Mouse (Mus musculus) liver, postnatal 0 days (tissue): ENCODE data around the gene B4galnt2. TPM values are rescaled to one million over a fixed set of nuclear protein-coding genes. Genes with fewer than 3 reads are reported as not detected.

ENCODE experiments used
- ATAC-seq: fragments of 200-750 bp; cut with Nextera tagmentation; 2 replicates; pipeline ENCODE4 v1.8.0; 2017; ENCODE audit warnings: mild to moderate bottlenecking, moderate library complexity
- DNase-seq: peaks from one replicate; pipeline ENCODE4 v3.0.0-alpha.2; 2016
- H3K27ac ChIP-seq: fragments of 300-500 bp; sonication (generic); 2 replicates; pipeline ENCODE4 v1.5.1; 2014; ENCODE audit warnings: antibody characterized with exemption, moderate library complexity, mild to moderate bottlenecking, low read depth
- H3K27me3 ChIP-seq: fragments of 300-500 bp; sonication (generic); 2 replicates; pipeline ENCODE4 v1.6.1; 2014; ENCODE audit warnings: low read length, control low read depth, mixed read lengths; ENCODE audit not compliant: insufficient read depth
- H3K36me3 ChIP-seq: fragments of 300-500 bp; sonication (generic); replicated peaks from 2 replicates; pipeline ENCODE4 v1.6.1; 2014; ENCODE audit warnings: mild to moderate bottlenecking, control low read depth, low read length, moderate library complexity, mixed read lengths; ENCODE audit not compliant: insufficient read depth
- H3K4me1 ChIP-seq: fragments of 300-500 bp; sonication (generic); 2 replicates; pipeline ENCODE4 v1.6.1; 2014; ENCODE audit warnings: antibody characterized with exemption, mild to moderate bottlenecking, control low read depth; ENCODE audit not compliant: insufficient read depth
- H3K4me2 ChIP-seq: fragments of 300-500 bp; sonication (generic); 2 replicates; pipeline ENCODE4 v1.6.1; 2014; ENCODE audit warnings: low read depth, mild to moderate bottlenecking, low read length, moderate library complexity, mixed read lengths
- H3K4me3 ChIP-seq: fragments of 300-500 bp; sonication (generic); 2 replicates; pipeline ENCODE4 v1.5.1; 2014; ENCODE audit warnings: low read depth, low read length
- H3K9ac ChIP-seq: fragments of 300-500 bp; sonication (generic); replicated peaks from 2 replicates; pipeline ENCODE4 v1.6.1; 2014; ENCODE audit warnings: mild to moderate bottlenecking, moderate library complexity
- H3K9me3 ChIP-seq: fragments of 300-500 bp; sonication (generic); 2 replicates; pipeline ENCODE4 v1.6.1; 2016; ENCODE audit warnings: mild to moderate bottlenecking, control low read depth, low read length, mixed read lengths
- CTCF ChIP-seq: sonication (generic); IDR thresholded peaks from 2 replicates; pipeline ENCODE4 v1.5.1; 2016; ENCODE audit warnings: antibody characterized with exemption, low read depth
- EP300 ChIP-seq: IDR thresholded peaks from 2 replicates; pipeline ENCODE4 v1.6.1; 2016; ENCODE audit warnings: antibody characterized with exemption, low read depth, mild to moderate bottlenecking
- WGBS: fragments of 180-500 bp; shearing (Covaris S2); extraction: QIAGEN DNeasy Blood & Tissue Kit; methylation state at CpG from one replicate; pipeline ENCODE4 v1.1.7; 2014; ENCODE audit not compliant: insufficient replicate concordance; 5-methylcytosine and 5-hydroxymethylcytosine counted together
- polyA plus RNA-seq: library from polyadenylated mRNA; unstranded; fragments of >200 nt; fragmentation: Nextera tagmentation; extraction: Ambion mirVana; gene quantifications from 2 replicates; pipeline ENCODE4 v1.2.1, GENCODE M21; 2015

The B4galnt2 gene
- polyA plus RNA-seq, 1 experiment from 2014 or later: 0.18 TPM

DNA sequence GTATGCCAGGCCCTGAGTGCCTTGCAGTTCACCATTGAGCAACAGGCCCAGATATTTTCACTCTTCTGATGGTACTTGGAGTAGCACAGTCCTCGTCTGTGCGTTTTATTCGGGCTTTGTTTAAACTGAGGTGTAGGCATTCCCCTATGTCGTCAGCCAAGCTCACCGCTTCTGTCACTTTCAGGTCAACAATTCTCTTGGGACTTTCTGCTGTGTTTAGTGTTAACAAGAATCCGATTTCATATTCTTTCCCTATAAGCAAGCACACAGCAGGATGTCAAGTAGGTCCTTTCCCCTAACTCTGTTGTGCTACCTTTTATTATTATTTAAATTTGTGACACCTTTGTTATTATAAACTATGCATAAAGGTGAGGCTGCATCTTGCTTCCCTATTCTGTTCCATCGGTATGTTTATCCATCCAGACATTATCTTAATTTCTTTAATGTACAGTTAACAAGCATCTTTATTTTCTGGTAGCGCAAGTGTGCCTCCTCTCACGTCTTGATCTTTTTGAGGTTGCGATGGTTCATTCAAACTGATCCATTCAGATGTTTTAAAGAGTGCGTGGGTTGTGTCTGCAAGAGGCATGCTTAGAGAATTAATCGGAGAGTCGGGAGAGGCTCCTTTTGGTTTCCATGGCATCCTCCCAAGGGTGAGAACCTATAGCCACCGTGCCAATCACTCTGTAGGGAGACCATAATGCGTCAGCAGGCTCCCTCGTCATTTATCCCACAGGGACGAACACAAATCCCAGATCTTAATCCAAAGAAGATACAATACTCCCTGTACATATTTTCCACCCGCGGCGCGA lies 56.8 kb downstream of the B4galnt2 start:
- peak overlapping the region; percentile 61 for H3K4me3 ChIP-seq
- H3K36me3 ChIP-seq: no peaks in the 10 kb centered on the region
- H3K27me3 ChIP-seq: no peaks in the 10 kb centered on the region
- peak overlapping the region; percentile 95 for H3K27ac ChIP-seq
- ATAC-seq (no peak), DNase-seq (no peak)
- peaks cover 8% of the 10 kb centered on the region for H3K4me1 ChIP-seq
- TF ChIP-seq CTCF (no peak), EP300 (no peak)
- no peaks in the 10 kb centered on the region for H3K9me3 ChIP-seq
- WGBS: 26% methylated on average over 21 of the region's 21 CpGs
- peak overlapping the region; percentile 62 for H3K9ac ChIP-seq
- H3K4me2 ChIP-seq: peak overlapping the region; percentile 75

DNA sequence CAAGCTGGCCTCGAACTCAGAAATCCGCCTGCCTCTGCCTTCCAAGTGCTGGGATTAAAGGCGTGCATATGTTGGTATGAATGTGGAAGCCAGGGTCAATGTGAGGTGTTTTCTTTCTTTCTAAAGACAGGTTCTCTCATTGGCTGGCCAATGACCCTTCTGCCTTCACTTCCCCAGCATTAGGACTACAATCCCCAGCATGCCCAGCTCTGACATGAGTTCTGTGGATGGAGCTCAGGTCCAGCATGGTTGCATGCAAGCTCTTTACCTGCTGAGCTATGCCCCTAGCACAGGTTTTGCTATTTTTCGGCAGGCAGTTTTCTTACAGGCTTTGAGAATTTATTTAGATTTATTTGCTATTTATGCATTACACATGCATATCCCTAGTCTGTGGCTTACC lies 57.4 kb downstream of the B4galnt2 start:
- Histone ChIP-seq H3K9me3 (no peaks in the 10 kb centered on the region), H3K4me1 (peaks cover 8% of the 10 kb centered on the region), H3K4me3 (no peak overlapping the region), H3K9ac (no peak overlapping the region), H3K27me3 (no peaks in the 10 kb centered on the region), H3K36me3 (no peaks in the 10 kb centered on the region), H3K4me2 (no peak overlapping the region), H3K27ac (no peak overlapping the region)
- no peak for DNase-seq
- WGBS: 79% methylated on average over 4 of the region's 4 CpGs
- no peak for ATAC-seq
- no peak for TF ChIP-seq CTCF
- TF ChIP-seq EP300: no peak

DNA sequence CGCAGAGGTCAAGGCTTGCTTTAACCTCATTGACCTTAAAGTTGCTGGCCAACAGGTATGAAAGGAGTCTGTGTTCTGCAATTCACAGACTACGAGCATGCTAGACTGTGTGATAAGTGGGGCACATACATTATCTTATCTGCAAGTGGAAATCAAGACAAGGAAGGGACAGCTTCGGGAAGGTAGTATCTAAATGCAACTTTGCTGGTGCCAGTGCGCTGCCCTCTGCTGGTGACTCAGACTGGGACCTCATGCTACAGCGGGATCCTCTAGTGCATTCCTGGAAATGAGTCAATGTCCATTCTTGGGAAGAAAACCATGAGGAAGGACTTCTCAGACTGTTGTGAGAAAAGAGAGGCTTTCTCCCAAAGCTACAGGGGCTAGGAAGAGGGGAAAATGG lies 61.0 kb downstream of the B4galnt2 start:
- Histone ChIP-seq H3K9me3 (no peaks in the 10 kb centered on the region), H3K4me2 (no peak overlapping the region), H3K4me3 (no peak overlapping the region), H3K4me1 (no peaks in the 10 kb centered on the region), H3K27ac (no peak overlapping the region), H3K9ac (no peak overlapping the region), H3K36me3 (no peaks in the 10 kb centered on the region), H3K27me3 (no peaks in the 10 kb centered on the region)
- no peak for TF ChIP-seq EP300
- peak; percentile 89 for TF ChIP-seq CTCF
- 45% methylated on average over 5 of the region's 5 CpGs for WGBS
- peak; percentile 69 for DNase-seq
- ATAC-seq: no peak

DNA sequence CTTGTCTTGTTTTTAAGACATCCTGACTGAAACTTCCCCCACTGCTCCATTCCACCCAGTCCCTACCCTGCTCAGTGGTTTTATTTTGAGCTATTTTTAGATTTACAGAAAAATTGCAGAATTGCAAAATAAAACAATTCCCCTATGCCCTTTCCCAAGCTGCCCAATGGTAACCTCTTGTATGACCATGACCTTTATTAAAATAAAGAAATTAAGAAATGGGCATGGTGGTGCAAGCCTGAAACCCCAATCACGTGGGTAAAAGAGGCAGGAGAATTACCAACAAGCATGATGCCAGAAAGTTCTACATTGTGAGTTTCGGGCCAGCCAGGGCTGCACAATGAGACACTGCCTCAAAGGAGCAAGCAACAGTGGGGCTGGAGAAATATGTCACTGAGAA lies 63.8 kb downstream of the B4galnt2 start:
- Histone ChIP-seq H3K4me3 (no peak overlapping the region), H3K27ac (no peak overlapping the region), H3K36me3 (no peaks in the 10 kb centered on the region), H3K4me2 (no peak overlapping the region), H3K9ac (no peak overlapping the region), H3K9me3 (no peaks in the 10 kb centered on the region), H3K4me1 (no peaks in the 10 kb centered on the region; the same call in 1 of the 2 replicates), H3K27me3 (no peaks in the 10 kb centered on the region)
- no peak for TF ChIP-seq CTCF
- no peak for TF ChIP-seq EP300
- peak; percentile 50; the same call in 1 of the 2 replicates for ATAC-seq
- 58% methylated on average over 2 of the region's 2 CpGs for WGBS
- no peak for DNase-seq

DNA sequence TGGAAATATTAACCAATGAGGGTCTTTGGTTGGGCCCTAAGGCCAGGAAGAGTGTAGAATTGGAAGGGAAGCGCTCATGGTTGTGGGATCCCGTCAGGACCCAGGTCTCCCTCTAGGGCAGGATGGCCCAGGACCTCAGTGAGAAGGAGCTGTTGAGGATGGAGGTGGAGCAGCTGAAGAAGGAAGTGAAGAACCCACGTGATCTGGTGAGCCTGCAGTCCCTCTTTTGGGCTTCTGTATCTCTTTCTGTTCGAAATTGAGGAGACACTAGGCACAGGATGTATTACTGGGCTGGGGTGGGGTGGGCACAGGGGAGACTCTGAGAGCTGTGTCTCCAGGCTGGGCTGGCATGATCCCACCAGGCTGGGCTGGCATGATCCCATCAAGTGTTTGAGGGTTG lies 69.8 kb downstream of the B4galnt2 start:
- no peak overlapping the region; the same call in 1 of the 2 replicates for H3K9ac ChIP-seq
- H3K36me3 ChIP-seq: no peaks in the 10 kb centered on the region
- no peak for TF ChIP-seq EP300
- no peak for TF ChIP-seq CTCF
- 36% methylated on average over 4 of the region's 4 CpGs for WGBS
- no peaks in the 10 kb centered on the region for H3K9me3 ChIP-seq
- peaks cover 24% of the 10 kb centered on the region for H3K4me1 ChIP-seq
- H3K27me3 ChIP-seq: no peaks in the 10 kb centered on the region
- no peak for DNase-seq
- H3K27ac ChIP-seq: 0 out of 2 replicates have a peak overlapping the region, but pooled peaks have one; percentile 4
- no peak for ATAC-seq
- no peak overlapping the region for H3K4me3 ChIP-seq
- H3K4me2 ChIP-seq: no peak overlapping the region

DNA sequence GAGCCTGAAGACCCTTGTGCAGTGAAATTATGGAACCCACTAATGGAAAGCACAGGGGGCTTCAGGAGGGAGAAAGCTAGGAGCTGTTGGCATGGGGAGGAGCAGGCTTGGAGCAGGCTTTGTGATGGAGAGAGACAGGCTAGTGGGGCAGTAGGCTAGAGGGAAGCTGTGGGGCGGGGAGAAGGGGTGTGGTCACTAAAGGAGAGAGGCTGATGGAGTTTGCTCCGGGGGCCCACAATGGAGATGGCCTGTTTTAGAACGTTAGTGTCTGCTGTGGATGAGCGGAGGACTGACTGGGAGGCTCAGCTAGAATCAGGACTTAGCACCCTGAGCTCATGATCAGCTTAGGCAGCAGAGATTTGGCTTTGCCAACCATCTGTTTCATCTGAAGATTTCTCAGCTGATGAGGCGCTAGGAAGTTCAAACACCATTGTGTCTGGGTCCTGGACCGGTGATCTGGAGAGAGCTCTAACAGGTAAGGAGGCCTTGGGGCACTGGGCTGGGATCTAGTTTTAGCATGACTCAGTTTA lies 71.2 kb downstream of the B4galnt2 start:
- peaks cover 28% of the 10 kb centered on the region for H3K4me1 ChIP-seq
- no peaks in the 10 kb centered on the region for H3K9me3 ChIP-seq
- no peak for TF ChIP-seq EP300
- TF ChIP-seq CTCF: no peak
- H3K4me3 ChIP-seq: peak overlapping the region; percentile 17
- no peaks in the 10 kb centered on the region for H3K36me3 ChIP-seq
- no peak for ATAC-seq
- peak overlapping the region; percentile 58 for H3K4me2 ChIP-seq
- H3K27me3 ChIP-seq: no peaks in the 10 kb centered on the region
- peak; percentile 24 for DNase-seq
- H3K9ac ChIP-seq: peak overlapping the region; percentile 18
- peak overlapping the region; percentile 86 for H3K27ac ChIP-seq
- 33% methylated on average over 6 of the region's 6 CpGs for WGBS
